Mouse (Mus musculus): ENCODE results near the gene Rab21. TPM values are rescaled to one million over a fixed set of nuclear protein-coding genes. Genes with fewer than 3 reads are reported as not detected.

Rab21 gene
- polyA plus RNA-seq, 1 experiment from 2014 or later: 3.0 TPM

DNA sequence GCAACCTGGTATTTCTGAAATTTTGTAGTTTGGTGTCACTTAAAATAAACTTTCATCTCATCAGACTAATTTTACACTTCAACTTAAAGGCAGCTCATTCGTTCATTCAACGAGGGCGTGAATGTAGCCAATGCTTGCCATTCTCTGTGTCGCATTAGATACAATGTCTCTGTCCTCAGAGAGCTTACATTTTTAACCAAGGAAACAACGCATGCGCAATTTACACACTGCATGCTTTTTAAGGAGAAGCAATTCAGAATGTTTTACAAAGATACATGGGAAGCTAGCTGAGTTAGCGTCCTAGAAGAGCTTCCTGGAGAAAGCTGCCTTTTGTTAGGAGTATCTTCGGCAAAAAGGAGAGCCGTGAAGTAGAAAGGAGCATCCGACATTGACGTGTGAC lies 919 bp upstream of the Rab21 start:
- peaks cover 39% of the 10 kb centered on the region for H3K4me1 ChIP-seq
- DNase-seq (ENCODE audit: extremely low spot score, low spot score): no peak

DNA sequence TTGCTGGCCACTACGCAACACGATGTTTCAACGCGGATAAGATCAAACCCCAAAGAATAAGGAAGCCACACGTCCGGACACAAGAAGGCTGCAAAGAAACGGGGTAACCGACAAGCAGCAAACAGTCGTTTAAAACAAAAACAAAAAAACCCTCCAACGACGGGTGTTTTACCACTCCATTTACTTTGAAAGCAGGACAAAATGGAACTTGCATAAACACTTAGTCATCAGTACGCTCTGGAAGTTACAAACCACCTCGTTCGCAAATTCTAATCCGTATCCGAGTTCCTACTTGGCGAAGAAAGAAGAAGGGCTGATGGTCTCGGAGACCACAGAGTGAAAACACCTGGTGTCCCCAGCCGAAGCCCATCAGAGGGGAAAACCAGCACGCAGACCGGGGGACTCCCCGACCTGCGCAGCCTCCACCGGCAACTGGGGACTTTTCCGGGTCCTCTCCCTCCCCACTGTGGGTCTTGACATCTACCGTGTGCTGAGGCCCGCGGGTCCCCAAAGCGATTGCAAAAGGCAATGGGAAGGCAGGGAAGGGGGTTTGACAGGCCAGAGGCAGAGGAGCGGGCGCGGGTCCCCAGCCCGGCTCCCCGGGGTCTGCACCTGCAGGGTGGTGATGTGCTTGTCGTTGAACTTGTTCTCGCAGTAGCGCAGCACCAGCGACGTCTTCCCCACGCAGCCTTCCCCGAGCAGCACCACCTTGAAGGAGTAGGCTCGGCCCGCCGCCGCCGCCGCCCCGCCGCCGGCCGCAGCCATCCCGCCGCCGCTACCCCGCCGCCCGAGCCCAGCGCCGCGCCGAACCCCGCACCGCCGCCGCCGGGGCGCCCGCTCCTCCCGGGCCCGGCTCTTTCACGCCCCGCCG lies 577 bp downstream of the Rab21 start:
- 2% methylated on average over 73 of the region's 73 CpGs for WGBS
- Histone ChIP-seq H3K9me3 (no peaks in the 10 kb centered on the region), H3K4me1 (peaks cover 39% of the 10 kb centered on the region), H3K27ac (peak overlapping the region; percentile 90), H3K27me3 (ENCODE audit: poor library complexity, severe bottlenecking) (no peaks in the 10 kb centered on the region), H3K4me3 (peak overlapping the region; percentile 72), H3K36me3 (replicated peaks) (peaks cover 4% of the 10 kb centered on the region; the same call in 1 of the 2 replicates)
- peak; percentile 26 for DNase-seq (ENCODE audit: extremely low spot score, low spot score)

More for the DNA sequence above, 919 bp upstream of the Rab21 start:
- Histone ChIP-seq H3K9me3 (no peaks in the 10 kb centered on the region), H3K4me3 (peak overlapping the region; percentile 72), H3K27ac (peak overlapping the region; percentile 90; the same call in 1 of the 2 replicates), H3K36me3 (replicated peaks) (peaks cover 4% of the 10 kb centered on the region; the same call in 1 of the 2 replicates), H3K27me3 (ENCODE audit: poor library complexity, severe bottlenecking) (no peaks in the 10 kb centered on the region)
- 68% methylated on average over 11 of the region's 11 CpGs for WGBS

DNA sequence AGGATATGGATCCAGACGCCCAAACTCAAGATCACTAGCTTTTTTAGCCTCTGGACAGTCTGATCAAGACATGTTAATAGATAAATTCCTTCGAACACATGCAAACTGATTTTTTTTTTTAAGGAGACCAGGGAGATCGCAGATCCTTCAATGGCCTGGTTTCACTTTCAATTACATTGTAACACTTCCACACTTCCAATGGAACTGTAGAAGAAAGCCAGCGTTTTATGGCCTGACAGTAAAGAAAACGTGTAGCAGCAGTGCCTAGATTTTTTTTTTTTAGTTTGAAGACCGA lies 1.2 kb downstream of the Rab21 start:
- H3K36me3 ChIP-seq (replicated peaks): peaks cover 4% of the 10 kb centered on the region; the same call in 1 of the 2 replicates
- peaks cover 39% of the 10 kb centered on the region for H3K4me1 ChIP-seq
- WGBS: 41% methylated on average over 6 of the region's 6 CpGs
- H3K27ac ChIP-seq: no peak overlapping the region
- H3K9me3 ChIP-seq: no peaks in the 10 kb centered on the region
- no peaks in the 10 kb centered on the region for H3K27me3 ChIP-seq (ENCODE audit: poor library complexity, severe bottlenecking)
- DNase-seq (ENCODE audit: extremely low spot score, low spot score): no peak
- peak overlapping the region; percentile 72 for H3K4me3 ChIP-seq

DNA sequence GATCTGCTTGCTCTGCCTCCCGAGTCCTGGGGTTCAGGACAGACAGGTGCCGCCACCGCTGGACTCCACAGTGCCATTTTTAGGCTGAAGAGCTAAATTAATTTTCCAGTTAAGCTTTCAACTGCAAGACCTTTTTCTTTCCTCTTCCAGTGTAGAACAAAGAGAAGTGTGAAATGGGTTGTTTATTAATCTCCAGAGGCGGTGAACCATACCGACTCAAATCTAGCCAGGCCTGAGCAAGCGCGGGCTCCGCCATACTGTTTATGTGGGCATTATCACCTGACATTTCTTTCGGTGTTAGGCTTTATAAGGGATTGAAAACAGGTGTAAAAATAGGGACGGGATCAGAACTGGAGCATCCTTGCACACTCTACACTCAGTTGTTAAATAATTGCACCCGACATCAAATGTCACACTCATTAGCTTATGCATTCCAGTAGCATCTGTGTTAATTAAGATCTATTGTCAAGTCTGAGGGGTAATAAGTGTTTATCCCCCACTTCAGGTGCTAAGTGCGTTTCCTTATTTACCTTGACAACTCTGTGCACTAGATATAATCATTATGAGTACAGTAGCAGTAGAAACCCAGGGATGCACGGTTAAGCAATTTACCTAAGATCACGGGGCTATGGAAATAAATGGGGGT lies 1.6 kb downstream of the Rab21 start:
- WGBS: 84% methylated on average over 14 of the region's 14 CpGs
- Histone ChIP-seq H3K4me1 (peaks cover 39% of the 10 kb centered on the region), H3K9me3 (no peaks in the 10 kb centered on the region), H3K4me3 (peak overlapping the region; percentile 72), H3K27me3 (ENCODE audit: poor library complexity, severe bottlenecking) (no peaks in the 10 kb centered on the region), H3K36me3 (replicated peaks) (peaks cover 4% of the 10 kb centered on the region; the same call in 1 of the 2 replicates), H3K27ac (no peak overlapping the region)
- no peak for DNase-seq (ENCODE audit: extremely low spot score, low spot score)

- peaks cover 7% of the 10 kb centered on the region; the same call in 1 of the 2 replicates for H3K36me3 ChIP-seq (replicated peaks)
- DNase-seq (ENCODE audit: extremely low spot score, low spot score): no peak
- no peaks in the 10 kb centered on the region for H3K27me3 ChIP-seq (ENCODE audit: poor library complexity, severe bottlenecking)
- H3K4me1 ChIP-seq: peaks cover 39% of the 10 kb centered on the region
- 67% methylated on average over 3 of the region's 3 CpGs for WGBS
- H3K4me3 ChIP-seq: no peak overlapping the region; the same call in 1 of the 2 replicates
- no peak overlapping the region for H3K27ac ChIP-seq
- H3K9me3 ChIP-seq: no peaks in the 10 kb centered on the region
Observed at GRCm38 (mm10) chr10:115312732-115313131, 2.7 kb downstream of the Rab21 start.

GRCm38 (mm10) chr10:115312194-115312593 lies 3.2 kb downstream of the Rab21 start:
- WGBS: 87% methylated on average over 5 of the region's 5 CpGs
- H3K9me3 ChIP-seq: no peaks in the 10 kb centered on the region
- H3K27me3 ChIP-seq (ENCODE audit: poor library complexity, severe bottlenecking): no peaks in the 10 kb centered on the region
- no peak overlapping the region for H3K4me3 ChIP-seq
- no peak for DNase-seq (ENCODE audit: extremely low spot score, low spot score)
- no peak overlapping the region for H3K27ac ChIP-seq
- H3K4me1 ChIP-seq: peaks cover 39% of the 10 kb centered on the region
- peaks cover 7% of the 10 kb centered on the region; the same call in 1 of the 2 replicates for H3K36me3 ChIP-seq (replicated peaks)

DNA sequence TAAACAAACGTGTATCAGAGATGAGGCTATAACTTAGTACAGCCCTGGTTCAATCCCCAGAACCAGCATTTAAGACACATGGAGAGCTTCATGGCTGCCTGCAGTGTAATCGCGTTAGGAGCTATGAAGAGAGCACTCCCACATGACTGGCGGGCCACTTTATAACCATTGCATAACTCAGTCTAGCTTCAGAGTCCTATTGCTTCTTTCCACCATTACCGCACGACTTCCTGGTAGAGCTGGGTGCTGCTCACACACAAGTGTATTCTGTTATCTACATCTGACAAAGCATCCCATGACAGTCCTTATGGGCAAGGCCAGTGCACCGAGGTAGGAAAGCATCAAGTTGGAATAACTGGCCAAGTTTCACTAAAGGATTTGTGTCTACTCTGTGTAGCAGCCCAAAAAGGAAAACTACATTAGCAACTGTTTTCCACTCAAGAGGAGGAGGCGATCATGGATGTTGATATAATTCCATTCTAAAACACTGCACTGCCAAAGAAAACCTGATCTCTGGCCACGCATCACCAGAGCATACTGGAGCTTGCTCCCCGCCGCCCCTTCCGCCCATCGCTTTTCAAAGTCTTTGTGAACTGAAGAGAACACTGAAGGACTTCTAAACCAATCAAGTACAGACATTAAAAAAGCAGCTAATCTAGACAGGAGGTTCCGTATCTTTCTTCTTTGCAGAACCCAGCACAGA lies 4.0 kb downstream of the Rab21 start:
- Histone ChIP-seq H3K9me3 (no peaks in the 10 kb centered on the region), H3K27me3 (ENCODE audit: poor library complexity, severe bottlenecking) (no peaks in the 10 kb centered on the region), H3K4me1 (peaks cover 37% of the 10 kb centered on the region), H3K36me3 (replicated peaks) (peaks cover 7% of the 10 kb centered on the region; the same call in 1 of the 2 replicates), H3K4me3 (no peak overlapping the region), H3K27ac (no peak overlapping the region)
- WGBS: 90% methylated on average over 14 of the region's 14 CpGs
- no peak for DNase-seq (ENCODE audit: extremely low spot score, low spot score)

GRCm38 (mm10) chr10:115309191-115309590 lies 6.2 kb downstream of the Rab21 start:
- Histone ChIP-seq H3K4me1 (peaks cover 27% of the 10 kb centered on the region), H3K27me3 (ENCODE audit: poor library complexity, severe bottlenecking) (no peaks in the 10 kb centered on the region), H3K27ac (no peak overlapping the region), H3K4me3 (no peak overlapping the region), H3K9me3 (no peaks in the 10 kb centered on the region), H3K36me3 (replicated peaks) (peaks cover 18% of the 10 kb centered on the region)
- WGBS: 88% methylated on average over 4 of the region's 4 CpGs
- no peak for DNase-seq (ENCODE audit: extremely low spot score, low spot score)

- H3K9me3 ChIP-seq: no peaks in the 10 kb centered on the region
- H3K36me3 ChIP-seq (replicated peaks): peaks cover 28% of the 10 kb centered on the region
- no peak overlapping the region for H3K4me3 ChIP-seq
- no peaks in the 10 kb centered on the region for H3K27me3 ChIP-seq (ENCODE audit: poor library complexity, severe bottlenecking)
- peaks cover 9% of the 10 kb centered on the region for H3K4me1 ChIP-seq
- no peak for DNase-seq (ENCODE audit: extremely low spot score, low spot score)
- no peak overlapping the region for H3K27ac ChIP-seq
- WGBS: 91% methylated on average over 7 of the region's 7 CpGs
Observed at GRCm38 (mm10) chr10:115307331-115307875, 8.0 kb downstream of the Rab21 start.

- Histone ChIP-seq H3K9me3 (no peaks in the 10 kb centered on the region), H3K27me3 (ENCODE audit: poor library complexity, severe bottlenecking) (no peaks in the 10 kb centered on the region), H3K27ac (no peak overlapping the region), H3K4me3 (no peak overlapping the region), H3K4me1 (no peaks in the 10 kb centered on the region), H3K36me3 (replicated peaks) (peaks cover 71% of the 10 kb centered on the region)
- DNase-seq (ENCODE audit: extremely low spot score, low spot score): no peak
- WGBS: 91% methylated on average over 4 of the region's 4 CpGs
Observed at GRCm38 (mm10) chr10:115298683-115299082, 16.7 kb downstream of the Rab21 start.

GRCm38 (mm10) chr10:115297582-115297981 lies 17.8 kb downstream of the Rab21 start:
- Histone ChIP-seq H3K27ac (no peak overlapping the region), H3K4me1 (no peaks in the 10 kb centered on the region), H3K27me3 (ENCODE audit: poor library complexity, severe bottlenecking) (no peaks in the 10 kb centered on the region), H3K4me3 (no peak overlapping the region), H3K36me3 (replicated peaks) (peaks cover 74% of the 10 kb centered on the region), H3K9me3 (no peaks in the 10 kb centered on the region)
- DNase-seq (ENCODE audit: extremely low spot score, low spot score): no peak
- 93% methylated on average over 5 of the region's 5 CpGs for WGBS

DNA sequence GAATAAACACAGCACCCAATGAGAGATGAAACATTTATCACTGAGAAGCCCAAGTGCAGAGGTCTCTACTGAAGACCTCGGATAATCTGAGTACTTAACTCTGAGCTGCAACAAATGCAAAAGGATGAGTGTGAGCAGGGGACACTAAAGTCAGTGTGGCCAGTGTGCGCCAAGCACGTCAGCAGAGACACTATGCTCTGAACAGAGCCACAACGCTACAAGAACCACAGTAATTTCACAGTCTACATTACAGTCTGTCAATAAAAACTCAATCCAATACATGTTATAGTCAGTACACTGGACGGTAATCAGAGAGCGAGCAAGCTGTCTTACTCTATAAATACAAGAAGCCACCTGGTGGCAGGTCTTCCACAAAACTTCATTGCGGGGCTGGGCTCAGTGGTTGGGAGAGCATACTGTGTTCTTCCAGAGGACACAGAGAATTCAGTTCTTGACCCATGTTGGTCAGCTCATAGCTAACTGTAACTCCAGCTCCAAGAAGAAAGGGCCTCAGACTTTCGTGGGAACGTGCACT lies 18.9 kb downstream of the Rab21 start:
- 91% methylated on average over 9 of the region's 9 CpGs for WGBS
- H3K27ac ChIP-seq: no peak overlapping the region
- H3K36me3 ChIP-seq (replicated peaks): peaks cover 79% of the 10 kb centered on the region
- no peaks in the 10 kb centered on the region for H3K9me3 ChIP-seq
- H3K4me1 ChIP-seq: no peaks in the 10 kb centered on the region
- DNase-seq (ENCODE audit: extremely low spot score, low spot score): no peak
- no peak overlapping the region for H3K4me3 ChIP-seq
- no peaks in the 10 kb centered on the region for H3K27me3 ChIP-seq (ENCODE audit: poor library complexity, severe bottlenecking)

All from forebrain, embryonic 10.5 days (tissue).